Mouse (Mus musculus): ENCODE results near the gene Pou3f1. TPM values are rescaled to one million over a fixed set of nuclear protein-coding genes. Genes with fewer than 3 reads are reported as not detected.

Gene Pou3f1
- total and polyA plus RNA-seq, 2 experiments from 2014 or later, result 19.7 to 20.2 TPM

DNA sequence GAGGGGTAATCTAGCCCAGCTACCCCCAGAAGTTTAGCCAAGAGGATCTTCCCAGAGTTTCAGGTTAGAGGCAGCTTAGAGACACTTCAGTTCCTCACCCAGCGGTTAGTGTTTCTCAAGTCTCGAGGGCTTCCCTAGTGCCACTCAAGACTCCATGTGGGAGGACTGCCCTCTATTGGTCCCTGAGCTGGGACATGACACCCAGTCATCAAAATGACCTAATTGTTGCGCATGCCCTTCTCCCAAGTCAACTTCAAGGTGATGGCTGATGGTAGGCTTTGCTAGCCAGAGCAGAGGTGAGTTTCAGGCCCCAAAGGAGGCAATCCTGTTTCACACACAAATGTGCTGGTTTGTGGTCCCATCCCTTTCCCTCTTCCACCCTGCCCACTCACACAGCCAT lies 6.4 kb downstream of the Pou3f1 start:
- H3K36me3 ChIP-seq (ENCODE audit: insufficient read depth), result no peaks in the 10 kb centered on the region
- H3K9me3 ChIP-seq (ENCODE audit: low read length), result no peaks in the 10 kb centered on the region
- peaks cover 4% of the 10 kb centered on the region for H3K27me3 ChIP-seq (ENCODE audit: insufficient read depth, low read length)
- no peak overlapping the region for H3K27ac ChIP-seq (ENCODE audit: low read depth, low read length)
- DNase-seq (peak; percentile 50), ATAC-seq (no peak)
- no peak overlapping the region; the same call in 1 of the 2 replicates for H3K4me2 ChIP-seq (ENCODE audit: low read depth)
- peak; percentile 56 for TF ChIP-seq CTCF (IDR thresholded peaks at IDR 0.05; ENCODE audit: low read depth)
- 61% methylated on average over 3 of the region's 3 CpGs for WGBS
- no peak overlapping the region for H3K4me3 ChIP-seq (ENCODE audit: low read depth, low read length)
- peaks cover 4% of the 10 kb centered on the region for H3K4me1 ChIP-seq (ENCODE audit: insufficient read depth)
- no peak overlapping the region for H3K9ac ChIP-seq

DNA sequence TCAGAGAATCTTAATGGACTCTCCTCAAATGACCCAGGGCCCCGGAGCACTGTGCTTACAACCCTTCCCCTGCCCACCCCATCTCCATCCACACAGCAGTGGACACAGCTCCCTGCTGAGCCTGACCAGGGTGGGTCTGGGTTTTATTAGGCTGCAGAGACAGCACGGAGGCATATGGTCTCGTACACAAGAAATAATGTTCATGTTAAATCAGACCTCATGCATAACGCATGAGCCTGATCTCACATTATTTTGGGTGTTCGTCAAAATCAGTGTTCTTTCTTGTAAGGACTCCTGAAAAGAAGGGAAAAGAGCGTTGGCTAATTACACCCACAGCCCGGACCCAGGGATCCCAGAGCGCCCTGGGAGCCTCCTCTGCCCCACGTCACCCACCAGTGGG lies 7.6 kb downstream of the Pou3f1 start:
- peak; percentile 39 for ATAC-seq
- no peak overlapping the region for H3K9ac ChIP-seq
- DNase-seq, result peak; percentile 42
- H3K4me2 ChIP-seq (ENCODE audit: low read depth), result peak overlapping the region; percentile 34
- no peak overlapping the region for H3K4me3 ChIP-seq (ENCODE audit: low read depth, low read length)
- no peak for TF ChIP-seq CTCF (IDR thresholded peaks at IDR 0.05; ENCODE audit: low read depth)
- WGBS, result 22% methylated on average over 9 of the region's 9 CpGs
- no peaks in the 10 kb centered on the region for H3K9me3 ChIP-seq (ENCODE audit: low read length)
- H3K27me3 ChIP-seq (ENCODE audit: insufficient read depth, low read length), result peaks cover 4% of the 10 kb centered on the region
- H3K36me3 ChIP-seq (ENCODE audit: insufficient read depth), result no peaks in the 10 kb centered on the region
- H3K4me1 ChIP-seq (ENCODE audit: insufficient read depth), result peaks cover 4% of the 10 kb centered on the region
- H3K27ac ChIP-seq (ENCODE audit: low read depth, low read length), result peak overlapping the region; percentile 57; the same call in 1 of the 2 replicates

- Histone ChIP-seq H3K9ac (no peak overlapping the region), H3K36me3 (ENCODE audit: insufficient read depth) (no peaks in the 10 kb centered on the region), H3K4me1 (ENCODE audit: insufficient read depth) (peaks cover 4% of the 10 kb centered on the region), H3K27ac (ENCODE audit: low read depth, low read length) (peak overlapping the region; percentile 57; the same call in 1 of the 2 replicates), H3K27me3 (ENCODE audit: insufficient read depth, low read length) (peaks cover 4% of the 10 kb centered on the region), H3K9me3 (ENCODE audit: low read length) (no peaks in the 10 kb centered on the region), H3K4me2 (ENCODE audit: low read depth) (peak overlapping the region; percentile 34), H3K4me3 (ENCODE audit: low read depth, low read length) (no peak overlapping the region)
- TF ChIP-seq CTCF (IDR thresholded peaks at IDR 0.05; ENCODE audit: low read depth), result no peak
- WGBS, result 44% methylated on average over 15 of the region's 15 CpGs
- ATAC-seq, result peak; percentile 34
- DNase-seq, result peak; percentile 35
These were observed 8.0 kb downstream of the Pou3f1 start for GRCm38 (mm10) chr4:124664604-124665003.

DNA sequence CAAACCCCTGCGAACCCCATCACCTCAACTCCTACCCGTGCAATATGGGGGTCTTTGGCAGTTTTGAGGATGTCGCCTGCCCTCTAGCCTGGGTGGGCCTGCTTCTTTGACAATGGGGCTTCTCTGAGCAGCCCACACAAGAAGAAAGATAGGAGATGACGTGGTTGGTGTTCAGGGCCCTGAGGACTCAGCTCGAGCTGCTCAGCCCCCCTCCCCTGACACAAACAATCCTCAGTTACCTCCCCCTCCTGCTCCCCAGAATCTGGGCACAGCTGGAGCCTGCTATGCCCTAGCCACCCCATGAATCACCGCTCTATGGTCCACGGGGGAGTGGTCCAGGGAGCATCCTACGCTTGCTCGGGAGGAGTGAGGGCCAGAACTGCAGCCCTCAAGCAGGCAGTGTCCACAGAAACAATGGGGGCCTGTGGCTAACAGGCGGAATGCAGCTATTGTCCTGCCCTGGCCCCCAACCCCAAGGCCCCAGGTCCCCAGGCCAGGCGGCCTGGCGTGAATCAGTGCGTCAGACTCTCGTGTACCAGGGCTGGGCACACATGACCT lies 10.9 kb downstream of the Pou3f1 start:
- ATAC-seq (no peak), DNase-seq (no peak)
- H3K4me3 ChIP-seq (ENCODE audit: low read depth, low read length), result no peak overlapping the region
- no peaks in the 10 kb centered on the region for H3K27me3 ChIP-seq (ENCODE audit: insufficient read depth, low read length)
- H3K27ac ChIP-seq (ENCODE audit: low read depth, low read length), result no peak overlapping the region
- peaks cover 14% of the 10 kb centered on the region for H3K4me1 ChIP-seq (ENCODE audit: insufficient read depth)
- H3K36me3 ChIP-seq (ENCODE audit: insufficient read depth), result no peaks in the 10 kb centered on the region
- no peak overlapping the region for H3K9ac ChIP-seq
- TF ChIP-seq CTCF (IDR thresholded peaks at IDR 0.05; ENCODE audit: low read depth), result no peak
- 35% methylated on average over 14 of the region's 14 CpGs for WGBS
- no peak overlapping the region for H3K4me2 ChIP-seq (ENCODE audit: low read depth)
- H3K9me3 ChIP-seq (ENCODE audit: low read length), result no peaks in the 10 kb centered on the region

- H3K27me3 ChIP-seq (ENCODE audit: insufficient read depth, low read length), result no peaks in the 10 kb centered on the region
- H3K9me3 ChIP-seq (ENCODE audit: low read length), result no peaks in the 10 kb centered on the region
- H3K36me3 ChIP-seq (ENCODE audit: insufficient read depth), result no peaks in the 10 kb centered on the region
- TF ChIP-seq CTCF (IDR thresholded peaks at IDR 0.05; ENCODE audit: low read depth), result no peak
- 16% methylated on average over 8 of the region's 8 CpGs for WGBS
- H3K27ac ChIP-seq (ENCODE audit: low read depth, low read length), result no peak overlapping the region
- H3K4me2 ChIP-seq (ENCODE audit: low read depth), result no peak overlapping the region
- peak; percentile 24; the same call in 1 of the 2 replicates for ATAC-seq
- H3K4me1 ChIP-seq (ENCODE audit: insufficient read depth), result peaks cover 19% of the 10 kb centered on the region
- no peak for DNase-seq
- no peak overlapping the region for H3K4me3 ChIP-seq (ENCODE audit: low read depth, low read length)
- H3K9ac ChIP-seq, result no peak overlapping the region
These were observed 11.5 kb downstream of the Pou3f1 start for GRCm38 (mm10) chr4:124668078-124668477.

- Histone ChIP-seq H3K36me3 (ENCODE audit: insufficient read depth) (no peaks in the 10 kb centered on the region), H3K9ac (no peak overlapping the region), H3K27me3 (ENCODE audit: insufficient read depth, low read length) (0 out of 2 replicates have a peak, but pooled peaks cover 5% of the 10 kb centered on the region), H3K27ac (ENCODE audit: low read depth, low read length) (no peak overlapping the region), H3K4me2 (ENCODE audit: low read depth) (no peak overlapping the region), H3K4me1 (ENCODE audit: insufficient read depth) (peaks cover 19% of the 10 kb centered on the region), H3K9me3 (ENCODE audit: low read length) (no peaks in the 10 kb centered on the region), H3K4me3 (ENCODE audit: low read depth, low read length) (no peak overlapping the region)
- no peak for ATAC-seq
- TF ChIP-seq CTCF (IDR thresholded peaks at IDR 0.05; ENCODE audit: low read depth), result no peak
- DNase-seq, result no peak
- WGBS, result 66% methylated on average over 8 of the region's 8 CpGs
These were observed 13.6 kb downstream of the Pou3f1 start for GRCm38 (mm10) chr4:124670232-124670631.

DNA sequence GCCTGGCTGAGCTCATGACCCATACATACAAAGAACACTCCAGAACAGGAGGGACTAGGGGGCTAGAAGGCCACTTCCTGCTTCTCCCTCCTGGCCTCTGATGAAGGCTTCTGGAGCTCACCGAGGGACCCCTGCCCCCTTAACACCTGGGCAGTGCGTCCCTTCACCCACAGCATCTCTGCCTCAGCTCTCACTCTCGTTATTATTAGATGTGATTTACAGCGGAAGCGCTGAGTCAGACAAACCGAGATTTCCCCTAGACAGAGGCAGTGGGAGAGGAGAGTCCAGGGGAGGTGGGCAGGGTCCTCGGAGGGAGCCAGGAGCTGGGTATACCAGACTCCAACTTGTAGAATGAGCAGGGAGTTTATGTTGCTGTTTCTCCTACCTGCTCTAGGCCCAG lies 15.0 kb downstream of the Pou3f1 start:
- H3K9me3 ChIP-seq (ENCODE audit: low read length), result no peaks in the 10 kb centered on the region
- peaks cover 19% of the 10 kb centered on the region for H3K4me1 ChIP-seq (ENCODE audit: insufficient read depth)
- H3K27me3 ChIP-seq (ENCODE audit: insufficient read depth, low read length), result 0 out of 2 replicates have a peak, but pooled peaks cover 5% of the 10 kb centered on the region
- DNase-seq, result no peak
- H3K36me3 ChIP-seq (ENCODE audit: insufficient read depth), result 0 out of 2 replicates have a peak, but pooled peaks cover 5% of the 10 kb centered on the region
- H3K27ac ChIP-seq (ENCODE audit: low read depth, low read length), result no peak overlapping the region
- H3K4me3 ChIP-seq (ENCODE audit: low read depth, low read length), result no peak overlapping the region
- ATAC-seq, result no peak
- TF ChIP-seq CTCF (IDR thresholded peaks at IDR 0.05; ENCODE audit: low read depth), result no peak
- 0 out of 2 replicates have a peak overlapping the region, but pooled peaks have one; percentile 61 for H3K4me2 ChIP-seq (ENCODE audit: low read depth)
- H3K9ac ChIP-seq, result no peak overlapping the region
- 39% methylated on average over 7 of the region's 7 CpGs for WGBS
